ENCODE assay signal across 7 mouse cellular contexts in genomic region chr7:127016486-127016938, GRCm38 (mm10). TPM values are rescaled to one million over a fixed set of nuclear protein-coding genes. Genes with fewer than 3 reads are reported as not detected.
DNase-seq lines count a peak whose midpoint lies in the region; ATAC-seq lines count a peak whose summit lies in the region.

No protein-coding gene starts in this region.

- peak overlapping the region; percentile 98 for H3K27ac ChIP-seq in forebrain, embryonic 15.5 days (replicated peaks)
- H3K27ac ChIP-seq in limb, embryonic 15.5 days = peak overlapping the region; percentile 97
- peak overlapping the region; percentile 97 for H3K27ac ChIP-seq in neural tube, embryonic 13.5 days (replicated peaks)

- peak; percentile 71 for DNase-seq in right cerebral cortex, adult 18-20 months
- no peak for DNase-seq in right cerebral cortex, postnatal 25 days
- peak; percentile 83 for DNase-seq in brain, adult 2 months (ENCODE audit: low read depth, low spot score)
- DNase-seq in embryo, embryonic 9.5 days (ENCODE audit: extremely low spot score) = no peak

- H3K4me1 ChIP-seq in forebrain, embryonic 15.5 days = peaks cover 65% of the 10 kb centered on the region
- H3K4me1 ChIP-seq in limb, embryonic 15.5 days = peaks cover 65% of the 10 kb centered on the region
- H3K4me1 ChIP-seq in neural tube, embryonic 13.5 days (replicated peaks) = peaks cover 72% of the 10 kb centered on the region

- no peaks in the 10 kb centered on the region for H3K9me3 ChIP-seq in forebrain, embryonic 15.5 days
- H3K9me3 ChIP-seq in limb, embryonic 15.5 days = no peaks in the 10 kb centered on the region
- H3K9me3 ChIP-seq in neural tube, embryonic 13.5 days = no peaks in the 10 kb centered on the region

- peak overlapping the region; percentile 72 for H3K4me3 ChIP-seq in forebrain, embryonic 15.5 days
- H3K4me3 ChIP-seq in limb, embryonic 15.5 days = peak overlapping the region; percentile 70
- peak overlapping the region; percentile 79 for H3K4me3 ChIP-seq in neural tube, embryonic 13.5 days

- peak overlapping the region; percentile 94 for H3K4me2 ChIP-seq in forebrain, embryonic 15.5 days (replicated peaks)
- peak overlapping the region; percentile 86 for H3K4me2 ChIP-seq in limb, embryonic 15.5 days
- H3K4me2 ChIP-seq in neural tube, embryonic 13.5 days = peak overlapping the region; percentile 92

- peak; percentile 44 for ATAC-seq in forebrain, embryonic 15.5 days (replicated peaks)
- ATAC-seq in limb, embryonic 15.5 days (ENCODE audit: insufficient number of reproducible peaks, low FRiP score, low TSS enrichment, low read depth) = peak; percentile 21
- peak; percentile 48 for ATAC-seq in neural tube, embryonic 13.5 days (ENCODE audit: low read depth)

- H3K27me3 ChIP-seq in forebrain, embryonic 15.5 days = no peaks in the 10 kb centered on the region
- H3K27me3 ChIP-seq in limb, embryonic 15.5 days = no peaks in the 10 kb centered on the region
- no peaks in the 10 kb centered on the region for H3K27me3 ChIP-seq in neural tube, embryonic 13.5 days

- 0% methylated on average over 22 of the region's 22 CpGs for WGBS in forebrain, embryonic 15.5 days
- WGBS in limb, embryonic 15.5 days = 1% methylated on average over 22 of the region's 22 CpGs
- WGBS in neural tube, embryonic 13.5 days = 0% methylated on average over 22 of the region's 22 CpGs

- peaks cover 17% of the 10 kb centered on the region for H3K36me3 ChIP-seq in forebrain, embryonic 15.5 days
- peaks cover 34% of the 10 kb centered on the region for H3K36me3 ChIP-seq in limb, embryonic 15.5 days
- peaks cover 35% of the 10 kb centered on the region for H3K36me3 ChIP-seq in neural tube, embryonic 13.5 days

- H3K9ac ChIP-seq in forebrain, embryonic 15.5 days (replicated peaks) = peak overlapping the region; percentile 84
- H3K9ac ChIP-seq in limb, embryonic 15.5 days = peak overlapping the region; percentile 76
- peak overlapping the region; percentile 96 for H3K9ac ChIP-seq in neural tube, embryonic 13.5 days

RNA-seq across cellular contexts. Expression of gene Pagr1b, which starts 0.2 kb away (rescaled TPM):
- polyA plus RNA-seq in forebrain, embryonic 15.5 days (2015; fragmentation: Nextera tagmentation; extraction: Ambion mirVana) = not detected in 2 replicates
- 0.63 and 1.8 TPM in 2 replicates for polyA plus RNA-seq in limb, embryonic 15.5 days (2015; fragmentation: Nextera tagmentation; extraction: Ambion mirVana)
- 0.50 and 0.61 TPM in 2 replicates for polyA plus RNA-seq in neural tube, embryonic 13.5 days (2015; fragmentation: Nextera tagmentation; extraction: Ambion mirVana)

RNA-seq across cellular contexts. Expression of gene Pagr1a, which starts 0.6 kb away (rescaled TPM):
- 32.2 and 40.4 TPM in 2 replicates for polyA plus RNA-seq in forebrain, embryonic 15.5 days (2015; fragmentation: Nextera tagmentation; extraction: Ambion mirVana)
- 46.7 and 85.6 TPM in 2 replicates for polyA plus RNA-seq in limb, embryonic 15.5 days (2015; fragmentation: Nextera tagmentation; extraction: Ambion mirVana)
- polyA plus RNA-seq in neural tube, embryonic 13.5 days (2015; fragmentation: Nextera tagmentation; extraction: Ambion mirVana) = 49.5 and 50.4 TPM in 2 replicates

RNA-seq across cellular contexts. Expression of gene Mvp, which starts 2.1 kb away (rescaled TPM):
- polyA plus RNA-seq in forebrain, embryonic 15.5 days (2015; fragmentation: Nextera tagmentation; extraction: Ambion mirVana) = 3.0 and 3.5 TPM in 2 replicates
- polyA plus RNA-seq in limb, embryonic 15.5 days (2015; fragmentation: Nextera tagmentation; extraction: Ambion mirVana) = 13.1 and 17.0 TPM in 2 replicates
- 6.6 and 7.2 TPM in 2 replicates for polyA plus RNA-seq in neural tube, embryonic 13.5 days (2015; fragmentation: Nextera tagmentation; extraction: Ambion mirVana)

RNA-seq across cellular contexts. Expression of gene Gm42742, which starts 4.4 kb away (rescaled TPM):
- polyA plus RNA-seq in forebrain, embryonic 15.5 days (2015; fragmentation: Nextera tagmentation; extraction: Ambion mirVana) = 67.9 and 75.6 TPM in 2 replicates
- polyA plus RNA-seq in limb, embryonic 15.5 days (2015; fragmentation: Nextera tagmentation; extraction: Ambion mirVana) = 28.9 and 58.2 TPM in 2 replicates
- polyA plus RNA-seq in neural tube, embryonic 13.5 days (2015; fragmentation: Nextera tagmentation; extraction: Ambion mirVana) = 47.8 and 81.0 TPM in 2 replicates

RNA-seq across cellular contexts. Expression of gene Prrt2, which starts 4.5 kb away (rescaled TPM):
- polyA plus RNA-seq in forebrain, embryonic 15.5 days (2015; fragmentation: Nextera tagmentation; extraction: Ambion mirVana) = 18.0 and 19.8 TPM in 2 replicates
- polyA plus RNA-seq in limb, embryonic 15.5 days (2015; fragmentation: Nextera tagmentation; extraction: Ambion mirVana) = 16.5 and 17.5 TPM in 2 replicates
- polyA plus RNA-seq in neural tube, embryonic 13.5 days (2015; fragmentation: Nextera tagmentation; extraction: Ambion mirVana) = 22.0 TPM in 2 replicates

Comparison
In these comparisons a context has a peak if more than half of its experiments do, and no peak if none do; other contexts are left out.
1. DNase-seq: peak in right cerebral cortex, adult 18-20 months (single experiment) and brain, adult 2 months (single experiment); none in right cerebral cortex, postnatal 25 days (single experiment) and embryo, embryonic 9.5 days (single experiment).
2. Peak in every context shown above with its lines, with median percentiles within 50 percentile points of each other: ATAC-seq, H3K27ac ChIP-seq, H3K4me2 ChIP-seq, H3K4me3 ChIP-seq and H3K9ac ChIP-seq.